Mouse (Mus musculus) spleen, adult 2 months (tissue): ENCODE data around the gene Brca2. TPM values are rescaled to one million over a fixed set of nuclear protein-coding genes. Genes with fewer than 3 reads are reported as not detected.

Experiments
- DNase-seq, 2 experiments: peaks; one replicate each; pipeline versions ENCODE4 v3.0.0 to v3.0.0-alpha.2; 2012 to 2021; ENCODE audit warnings: low spot score in 2 of 2, low read depth in 1 of 2
- H3K27ac ChIP-seq: fragments of 200-500 bp; 2 replicates; pipeline ENCODE4 v1.5.1; 2012; ENCODE audit warnings: low read length, inconsistent platforms; ENCODE audit not compliant: insufficient read depth
- H3K27me3 ChIP-seq: fragments of 200-500 bp; 2 replicates; pipeline ENCODE4 v1.6.1; 2012; ENCODE audit warnings: mild to moderate bottlenecking, moderate library complexity, low read length, inconsistent platforms; ENCODE audit not compliant: control insufficient read depth, insufficient read depth
- H3K36me3 ChIP-seq: fragments of 200-500 bp; 2 replicates; pipeline ENCODE4 v1.6.1; 2012; ENCODE audit warnings: mild to moderate bottlenecking, low read length, inconsistent platforms; ENCODE audit not compliant: control insufficient read depth, insufficient read depth
- H3K4me1 ChIP-seq: fragments of 200-500 bp; 2 replicates; pipeline ENCODE4 v1.6.1; 2011; ENCODE audit warnings: inconsistent platforms; ENCODE audit not compliant: control insufficient read depth, insufficient read depth, insufficient read length
- H3K4me3 ChIP-seq: fragments of 200-500 bp; 2 replicates; pipeline ENCODE4 v1.5.1; 2011; ENCODE audit warnings: mild to moderate bottlenecking, inconsistent platforms; ENCODE audit not compliant: insufficient read depth, insufficient read length; ENCODE audit errors: extremely low read depth
- CTCF ChIP-seq: fragments of 200-500 bp; IDR thresholded peaks from 2 replicates; pipeline ENCODE4 v1.5.1; 2011; ENCODE audit warnings: mild to moderate bottlenecking, inconsistent platforms; ENCODE audit not compliant: insufficient read depth, insufficient read length, insufficient replicate concordance; ENCODE audit errors: extremely low read depth
- POLR2A ChIP-seq: fragments of 200-500 bp; IDR thresholded peaks from 2 replicates; pipeline ENCODE4 v1.6.1; 2011; ENCODE audit warnings: low read depth, low read length, inconsistent platforms
- WGBS: fragments of 180-500 bp; shearing (Covaris S2); methylation state at CpG from one replicate; pipeline ENCODE4 v1.1.7; 2018; 5-methylcytosine and 5-hydroxymethylcytosine counted together
- polyA plus RNA-seq: library from polyadenylated mRNA; depleted of rRNA; stranded (reverse); fragments of >200 nt; gene quantifications from 2 replicates; pipeline ENCODE4 v1.2.3, GENCODE M21; 2012

Gene Brca2
- polyA plus RNA-seq, 1 experiment: 3.1 TPM

GRCm38 (mm10) chr5:150578613-150579171, 56.3 kb downstream of the Brca2 start:
- TF ChIP-seq CTCF (no peak), POLR2A (no peak)
- 50% methylated on average over 6 of the region's 6 CpGs for WGBS
- Histone ChIP-seq H3K27ac (no peak overlapping the region), H3K36me3 (peaks cover 8% of the 10 kb centered on the region; the same call in 1 of the 2 replicates), H3K27me3 (no peaks in the 10 kb centered on the region), H3K4me1 (no peaks in the 10 kb centered on the region), H3K4me3 (no peak overlapping the region)
- DNase-seq: no peak

- Histone ChIP-seq H3K27me3 (no peaks in the 10 kb centered on the region), H3K36me3 (no peaks in the 10 kb centered on the region), H3K4me3 (no peak overlapping the region), H3K4me1 (no peaks in the 10 kb centered on the region), H3K27ac (no peak overlapping the region)
- 84% methylated on average over 6 of the region's 6 CpGs for WGBS
- TF ChIP-seq CTCF: no peak
- TF ChIP-seq POLR2A: no peak
- DNase-seq: no peak
These were observed 58.8 kb downstream of the Brca2 start for GRCm38 (mm10) chr5:150581180-150581579.

GRCm38 (mm10) chr5:150583181-150583580, 60.8 kb downstream of the Brca2 start:
- TF ChIP-seq POLR2A: no peak
- TF ChIP-seq CTCF: no peak
- no peak for DNase-seq
- no peak overlapping the region for H3K27ac ChIP-seq
- WGBS: 83% methylated on average over 5 of the region's 5 CpGs
- H3K4me1 ChIP-seq: no peaks in the 10 kb centered on the region
- no peak overlapping the region for H3K4me3 ChIP-seq
- no peaks in the 10 kb centered on the region for H3K36me3 ChIP-seq
- H3K27me3 ChIP-seq: no peaks in the 10 kb centered on the region

GRCm38 (mm10) chr5:150583622-150584336, 61.3 kb downstream of the Brca2 start:
- H3K27ac ChIP-seq: no peak overlapping the region
- no peak for TF ChIP-seq POLR2A
- H3K4me1 ChIP-seq: no peaks in the 10 kb centered on the region
- no peaks in the 10 kb centered on the region for H3K36me3 ChIP-seq
- 64% methylated on average over 5 of the region's 5 CpGs for whole genome bisulfite sequencing
- no peak overlapping the region for H3K4me3 ChIP-seq
- no peaks in the 10 kb centered on the region for H3K27me3 ChIP-seq
- no peak for DNase-seq

GRCm38 (mm10) chr5:150584337-150584729, 61.9 kb downstream of the Brca2 start:
- no peak overlapping the region for H3K27ac ChIP-seq
- H3K27me3 ChIP-seq: no peaks in the 10 kb centered on the region
- TF ChIP-seq CTCF: no peak
- no peaks in the 10 kb centered on the region for H3K36me3 ChIP-seq
- WGBS: 74% methylated on average over 6 of the region's 6 CpGs
- DNase-seq: no peak
- no peaks in the 10 kb centered on the region for H3K4me1 ChIP-seq
- no peak overlapping the region for H3K4me3 ChIP-seq

- Histone ChIP-seq H3K27ac (no peak overlapping the region), H3K36me3 (no peaks in the 10 kb centered on the region), H3K4me3 (no peak overlapping the region), H3K27me3 (no peaks in the 10 kb centered on the region), H3K4me1 (peaks cover 6% of the 10 kb centered on the region; the same call in 1 of the 2 replicates)
- WGBS: 64% methylated on average over 2 of the region's 2 CpGs
- DNase-seq: no peak
- no peak for TF ChIP-seq CTCF
- no peak for TF ChIP-seq POLR2A
These were observed 67.5 kb downstream of the Brca2 start for GRCm38 (mm10) chr5:150589945-150590344.
